Mouse (Mus musculus) 3134 (cell line): ENCODE measurements at regions not wholly inside any gene's neighbourhood (a gene's known extent, or its start where the extent isn't known, plus 50 kb on each side); places are given as distances from the start of the nearest gene placed in this dataset.

Experiments
- DNase-seq: peaks from one replicate; pipeline ENCODE4 v3.0.0-alpha.2; 2011; ENCODE audit warnings: low spot score; ENCODE audit not compliant: insufficient read length; ENCODE audit errors: extremely low read depth

DNA sequence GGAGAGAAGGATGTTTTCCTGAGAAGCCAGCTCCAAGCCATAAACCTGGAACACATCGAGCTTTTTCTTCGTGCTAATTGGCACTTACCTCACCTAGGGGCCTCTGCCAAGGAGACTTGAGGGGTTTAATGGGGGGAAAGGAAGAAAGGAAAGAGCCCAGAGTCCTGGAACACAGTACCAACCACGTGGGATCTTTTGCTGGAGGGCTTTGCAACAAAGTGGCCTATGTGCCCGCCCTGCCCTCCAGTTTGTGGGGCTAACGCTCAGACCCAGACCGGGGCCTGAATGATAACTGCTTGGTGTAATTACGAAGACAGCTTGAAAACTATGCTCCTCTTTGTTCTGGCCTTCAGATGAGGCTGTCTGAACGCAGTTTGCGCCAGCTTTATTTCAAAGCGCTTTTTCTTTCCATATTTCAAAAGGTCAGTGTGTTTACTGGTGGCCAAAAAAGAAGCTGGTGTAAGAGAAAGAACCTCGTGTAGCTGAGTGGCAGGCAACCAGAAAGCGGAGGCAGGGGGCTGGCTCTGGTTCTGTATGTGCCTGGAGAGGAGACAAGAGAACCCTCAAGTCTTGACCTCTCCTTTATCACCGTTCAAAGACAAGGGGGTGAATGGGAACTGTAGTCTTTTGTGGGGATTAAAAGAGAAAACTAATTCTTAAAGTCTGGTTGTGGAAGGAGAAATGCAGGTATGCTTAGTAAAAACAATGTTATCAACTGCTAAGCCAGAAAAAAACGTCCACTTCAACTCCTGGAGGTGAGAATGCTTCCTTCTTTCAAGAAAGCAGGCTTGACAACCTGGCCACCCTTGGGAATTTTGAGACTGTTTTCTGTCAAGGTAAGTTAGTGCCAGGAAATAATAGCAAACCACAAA, 136.1 kb upstream of the Btg1 start:
- no peak for DNase-seq

DNA sequence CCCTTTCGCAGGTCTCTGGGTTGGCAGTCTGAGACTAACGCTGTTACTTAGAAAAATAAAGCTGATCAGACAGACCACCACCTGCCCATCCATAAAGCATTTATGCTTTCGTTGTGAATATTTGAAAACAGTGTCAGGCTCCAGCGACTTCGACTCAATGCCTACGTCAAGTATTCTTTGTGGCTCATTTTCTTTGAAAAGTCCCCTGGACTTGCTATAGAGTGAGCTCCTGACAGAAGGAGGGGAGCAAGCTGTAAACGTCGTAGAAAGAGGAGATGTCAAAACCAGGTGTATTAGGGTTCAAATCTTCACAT, 135.5 kb upstream of the Btg1 start:
- no peak for DNase-seq

DNA sequence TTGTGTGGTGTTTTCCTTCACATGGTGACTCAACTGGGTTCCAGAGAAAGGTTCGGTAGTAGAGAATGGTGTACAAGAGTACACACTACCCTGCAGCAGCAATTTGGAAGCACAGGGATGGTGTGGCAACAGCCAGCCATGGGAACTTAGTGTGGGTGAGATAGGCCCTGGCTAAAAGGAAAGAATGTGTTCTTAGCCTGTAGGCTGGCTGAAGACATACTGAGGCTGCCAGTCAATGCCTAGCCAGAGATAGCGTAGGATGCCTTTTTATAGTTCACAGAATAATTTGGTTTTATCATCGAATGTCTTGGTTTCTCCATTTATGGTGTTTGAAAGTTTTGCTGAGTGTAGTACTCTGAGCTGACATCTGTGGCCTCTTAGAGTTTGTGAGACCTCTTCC, 130.1 kb upstream of the Btg1 start:
- DNase-seq = no peak

- DNase-seq = no peak
These were observed 123.1 kb upstream of the Btg1 start for GRCm38 (mm10) chr10:96493706-96494105.

- no peak for DNase-seq
These were observed 120.1 kb upstream of the Btg1 start for GRCm38 (mm10) chr10:96496700-96497099.

DNA sequence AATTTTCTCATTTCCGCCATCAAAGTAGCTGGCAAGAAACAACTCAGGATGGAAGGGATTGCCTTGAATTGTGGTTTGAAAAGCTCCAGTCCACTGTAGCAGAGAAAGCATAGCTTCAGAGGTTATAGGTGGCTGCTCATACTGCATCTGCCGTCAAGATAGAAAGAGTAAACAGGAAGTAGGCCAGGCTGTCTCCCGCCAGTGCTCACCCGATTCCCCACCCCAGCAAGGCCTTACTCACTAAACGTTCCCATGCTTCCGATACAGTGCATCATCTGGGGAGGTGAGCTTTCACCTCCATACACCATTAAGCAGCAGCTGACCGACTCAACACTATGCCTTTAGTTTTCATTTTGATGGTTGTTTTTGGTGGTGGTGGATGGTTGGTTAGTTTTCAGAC, 119.3 kb upstream of the Btg1 start:
- no peak for DNase-seq

- no peak for DNase-seq
These were observed 117.5 kb upstream of the Btg1 start for GRCm38 (mm10) chr10:96499274-96499673.

DNA sequence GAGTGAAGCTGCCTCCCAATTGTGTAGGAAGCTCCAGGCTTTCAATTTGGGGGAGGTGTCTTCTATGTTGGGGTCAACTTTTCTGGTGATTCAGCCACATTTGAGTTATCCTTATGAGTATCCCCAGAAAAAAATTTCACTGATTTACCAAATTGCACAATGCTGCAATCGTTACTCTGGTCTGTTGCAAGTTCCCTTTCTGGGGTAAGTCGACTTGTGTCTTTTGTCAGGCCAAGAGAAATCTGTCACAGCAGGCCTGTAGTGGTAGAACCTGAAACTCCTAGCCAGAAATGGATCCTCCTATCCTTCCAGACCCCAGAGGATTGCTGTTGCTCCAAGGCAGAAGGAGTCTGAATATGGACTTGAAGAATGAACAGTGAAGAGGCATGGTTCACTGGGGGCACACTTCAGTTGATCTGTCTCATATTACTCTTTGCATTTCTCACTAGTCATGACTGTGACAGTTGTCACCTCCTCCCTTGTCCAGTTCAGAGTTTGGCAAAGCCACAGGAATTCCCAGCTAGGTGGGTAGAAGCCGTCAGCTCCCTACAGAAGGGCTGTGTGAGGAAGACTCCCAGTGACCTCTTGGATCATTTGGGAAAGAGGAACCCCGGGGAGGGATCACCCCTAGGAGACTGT, 114.6 kb upstream of the Btg1 start:
- no peak for DNase-seq

GRCm38 (mm10) chr10:96502736-96503135, 114.1 kb upstream of the Btg1 start:
- DNase-seq = no peak

- no peak for DNase-seq
These were observed 112.5 kb upstream of the Btg1 start for GRCm38 (mm10) chr10:96504340-96504739.

DNA sequence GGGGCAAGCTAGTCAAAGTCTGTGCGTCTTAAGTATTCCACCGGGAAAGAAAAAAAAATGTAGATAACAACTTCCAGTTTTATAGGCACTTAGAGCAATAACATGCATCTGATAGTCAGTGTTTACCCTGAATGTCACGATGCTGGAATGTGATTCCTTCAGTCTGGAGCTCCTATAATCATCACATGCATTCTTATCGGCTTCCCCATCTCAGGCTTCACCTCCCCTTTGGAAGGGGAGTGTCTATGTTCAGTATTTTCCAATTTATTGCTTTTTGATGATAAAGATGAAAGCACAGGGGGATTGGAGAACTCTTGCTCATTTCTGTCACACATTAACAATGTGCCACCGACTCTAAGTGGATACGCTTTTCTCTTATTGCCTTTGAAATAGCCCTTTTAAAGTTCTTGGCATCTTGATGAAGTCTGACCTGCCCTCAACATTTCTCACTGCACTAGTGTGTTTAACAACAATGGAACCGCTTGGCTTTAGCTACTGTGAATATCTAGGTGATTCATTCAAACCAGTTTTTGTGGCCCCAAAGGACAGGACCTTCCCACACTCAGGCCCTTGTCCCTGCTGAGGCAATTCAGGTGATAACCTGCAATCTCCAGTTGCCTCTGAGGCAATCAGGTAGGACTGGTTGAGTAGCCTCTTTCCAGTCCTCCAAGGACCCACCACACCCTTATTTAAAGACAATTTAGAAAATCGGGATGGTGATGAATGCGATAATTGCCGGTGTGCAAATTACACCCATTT, 101.5 kb upstream of the Btg1 start:
- DNase-seq = no peak

- DNase-seq = no peak
These were observed 100.9 kb upstream of the Btg1 start for GRCm38 (mm10) chr10:96515923-96516258.

GRCm38 (mm10) chr10:96519411-96519810, 97.4 kb upstream of the Btg1 start:
- no peak for DNase-seq

DNA sequence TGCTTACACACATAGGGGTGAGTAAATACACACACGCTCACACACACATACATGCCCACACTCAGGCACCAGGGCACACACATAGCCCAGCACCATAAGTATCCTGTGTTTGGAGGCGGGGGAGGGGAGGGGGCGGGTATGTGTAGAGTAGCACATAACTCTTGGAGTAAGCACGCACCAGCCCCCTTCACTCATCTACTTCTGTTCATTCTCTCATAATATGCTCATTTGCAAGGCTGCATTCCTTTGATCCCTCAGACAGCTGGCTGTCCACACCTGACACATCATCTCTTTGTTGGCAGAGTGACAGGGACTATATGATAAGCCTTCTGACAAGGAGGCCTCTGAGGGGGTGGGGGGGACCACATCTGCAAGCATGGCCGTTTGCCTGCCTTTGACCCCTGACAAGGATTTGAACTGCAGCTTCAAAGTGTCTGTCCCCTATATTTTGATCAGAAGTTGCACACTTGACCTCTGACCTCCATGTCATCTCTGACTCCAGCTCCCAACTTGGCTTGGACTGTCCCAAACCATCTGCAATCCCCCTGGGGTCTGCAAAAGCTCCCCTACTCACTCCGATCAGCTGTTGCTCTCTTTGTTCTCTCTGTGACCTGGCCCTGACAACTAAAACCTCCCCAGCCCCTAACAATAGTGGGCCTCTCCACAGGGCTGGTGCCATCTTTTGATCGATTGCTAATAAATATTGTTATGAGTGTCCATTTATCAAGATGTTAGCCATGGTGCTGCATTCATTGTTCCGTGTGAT, 95.6 kb upstream of the Btg1 start:
- DNase-seq = no peak

DNA sequence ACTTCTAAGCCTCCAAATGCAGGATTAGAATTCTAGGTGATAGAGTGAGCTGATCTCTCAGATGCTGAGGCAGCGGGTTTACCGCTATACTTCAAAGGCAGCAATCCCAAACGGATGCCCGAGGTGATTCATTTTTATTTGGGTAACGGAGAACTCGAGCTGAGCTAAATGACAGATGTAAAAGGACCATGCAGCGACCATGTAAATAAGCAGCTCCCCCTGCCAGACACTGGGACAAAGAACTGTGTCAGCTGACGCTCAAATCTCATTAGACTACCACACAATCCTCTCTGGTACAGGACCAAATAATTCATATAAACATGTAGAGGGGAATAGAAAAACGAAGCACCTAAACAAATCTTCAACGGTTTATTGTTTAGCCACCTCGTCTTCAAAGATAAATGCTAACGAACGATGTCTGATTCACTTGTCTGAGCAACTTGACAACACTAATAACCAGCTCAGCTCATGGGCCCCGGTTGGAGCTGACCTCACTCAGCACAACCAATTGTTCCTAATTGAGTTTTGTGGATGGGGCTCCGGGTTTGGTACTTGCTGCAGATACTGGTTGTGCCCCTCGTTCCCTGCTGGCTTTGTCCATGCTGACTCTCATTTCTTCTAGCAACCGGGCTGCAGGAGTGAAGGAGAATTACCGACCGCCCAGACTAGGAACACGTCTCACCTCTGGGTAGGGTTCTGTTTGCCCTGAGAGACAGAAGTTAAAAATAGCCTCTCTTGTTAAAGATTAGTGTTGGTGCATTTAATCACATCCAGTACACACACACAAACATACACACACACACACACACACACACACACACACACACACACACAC, 92.6 kb upstream of the Btg1 start:
- no peak for DNase-seq

DNA sequence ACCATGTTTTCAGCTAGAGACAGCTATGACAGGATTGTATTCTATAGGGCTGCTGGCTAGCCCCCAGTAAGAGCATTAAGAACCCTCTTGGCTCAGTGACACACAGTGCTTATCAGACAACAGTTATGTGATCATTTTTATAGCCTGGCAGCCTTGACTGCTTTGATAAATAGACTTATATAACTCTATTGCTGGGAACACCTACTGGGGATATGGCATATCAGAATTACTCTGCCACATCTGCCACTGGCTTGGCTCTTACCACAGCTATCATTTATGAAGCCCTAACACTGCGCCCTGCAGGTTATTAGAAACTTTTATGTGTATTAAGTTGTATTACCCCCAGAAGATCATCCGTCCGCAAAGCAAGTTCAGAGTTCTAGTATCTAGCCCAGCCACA, 88.9 kb upstream of the Btg1 start:
- DNase-seq = no peak

- DNase-seq = no peak
These were observed 82.2 kb upstream of the Btg1 start for GRCm38 (mm10) chr10:96534547-96535124.

- DNase-seq = no peak
These were observed 81.3 kb upstream of the Btg1 start for GRCm38 (mm10) chr10:96535461-96535860.

DNA sequence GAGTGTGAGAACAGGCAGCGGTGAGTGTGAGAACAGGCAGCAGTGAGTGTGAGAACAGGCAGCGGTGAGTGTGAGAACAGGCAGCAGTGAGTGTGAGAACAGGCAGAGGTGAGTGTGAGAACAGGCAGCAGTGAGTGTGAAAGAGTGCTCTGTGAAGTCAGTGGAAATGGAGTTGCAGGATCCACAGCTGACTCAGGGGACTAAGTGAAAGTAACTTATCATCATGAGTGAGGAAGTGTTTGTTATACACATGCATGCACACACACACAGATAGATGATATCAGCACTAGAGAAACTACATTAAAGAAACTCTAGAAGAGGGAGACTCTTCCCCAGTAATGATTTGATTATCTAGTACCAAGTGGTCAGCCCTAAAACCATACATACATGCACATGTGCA, 76.0 kb upstream of the Btg1 start:
- no peak for DNase-seq

- no peak for DNase-seq
These were observed 71.5 kb upstream of the Btg1 start for GRCm38 (mm10) chr10:96545312-96545711.
